Mouse (Mus musculus) heart, postnatal 14 days (tissue): ENCODE results near the gene Acbd3. TPM values are rescaled to one million over a fixed set of nuclear protein-coding genes. Genes with fewer than 3 reads are reported as not detected.

ENCODE experiments used
- DNase-seq, 2 experiments: peaks; one replicate each; pipeline ENCODE4 v3.0.0; 2021 to 2022
- intact Hi-C: fragments of 180-260 bp; cut with DNase I; formaldehyde crosslinking; loops from one replicate; pipeline ENCODE4 v1.15.1; 2025
- total RNA-seq, 2 experiments: library from RNA; stranded (reverse); gene quantifications; 2 replicates each; pipeline ENCODE4 v1.2.3; 2021

The Acbd3 gene
- total RNA-seq, 2 experiments from 2014 or later, result 24.5 to 25.3 TPM

- no peak for DNase-seq
- intact Hi-C loops, result no loop called here
Measured at GRCm38 (mm10) chr1:180757252-180757955, 31.6 kb downstream of the Acbd3 start.

GRCm38 (mm10) chr1:180757956-180758520 is 32.2 kb downstream of the Acbd3 start:
- intact Hi-C loops, result no loop called here
- no peak for DNase-seq

DNA sequence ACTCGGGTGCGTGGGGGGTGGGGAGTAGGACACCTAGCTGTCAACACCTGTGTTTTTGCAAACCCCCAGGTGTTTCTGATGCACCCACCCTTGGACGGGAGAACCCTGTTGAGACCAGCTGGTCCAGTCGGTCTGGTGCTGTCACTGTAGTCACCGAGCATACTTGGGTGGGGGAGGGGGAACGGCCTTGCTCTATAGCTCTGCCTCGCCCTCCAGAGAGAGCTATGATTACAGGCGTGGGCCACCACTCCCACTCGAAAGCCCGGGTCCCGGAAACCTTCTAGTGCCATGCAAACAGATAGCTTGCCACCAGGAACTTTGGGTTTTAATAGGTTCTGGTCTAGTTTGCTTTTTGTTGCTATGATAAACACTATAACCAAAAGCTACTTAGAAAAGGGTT is 36.3 kb downstream of the Acbd3 start:
- intact Hi-C loops, result no loop called here

GRCm38 (mm10) chr1:180762679-180763078 is 36.8 kb downstream of the Acbd3 start:
- DNase-seq, result no peak
- intact Hi-C loops, result no loop called here

More for the DNA sequence above, 36.3 kb downstream of the Acbd3 start:
- DNase-seq, result no peak

DNA sequence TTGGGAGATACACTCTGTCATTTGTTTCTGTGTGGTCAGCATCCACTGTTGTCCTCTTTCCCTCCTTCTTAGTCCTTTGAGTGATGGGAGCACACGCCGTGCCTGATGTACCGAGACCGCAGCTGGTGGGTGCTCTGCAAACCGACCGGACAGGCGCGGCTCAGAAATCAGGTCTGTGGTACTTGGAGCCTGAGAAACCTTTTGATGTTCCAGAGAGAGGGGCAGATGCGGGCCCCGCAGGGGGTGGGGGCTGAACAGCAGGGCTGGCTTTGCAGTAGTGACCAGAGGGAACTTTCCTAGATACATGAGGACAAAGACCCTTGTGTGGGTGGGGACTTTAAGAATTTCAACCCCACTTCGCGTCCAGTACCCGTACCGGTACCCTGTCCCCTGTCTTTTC is 37.5 kb downstream of the Acbd3 start:
- intact Hi-C loops, result no loop called here
- DNase-seq, result no peak

GRCm38 (mm10) chr1:180763828-180764227 is 38.0 kb downstream of the Acbd3 start:
- intact Hi-C loops, result loop anchor here (1.0 to 2.0 kb wide), 2 partner anchors 44 to 329 kb away; no protein-coding TSS in a partner anchor
- DNase-seq, result peak; percentile 82 to 89

- DNase-seq, result no peak
- intact Hi-C loops, result loop anchor here (2.0 kb wide), 1 partner anchor 331 kb away; no protein-coding TSS in a partner anchor
Measured at GRCm38 (mm10) chr1:180765393-180765792, 39.5 kb downstream of the Acbd3 start.

GRCm38 (mm10) chr1:180766557-180766956 is 40.7 kb downstream of the Acbd3 start:
- intact Hi-C loops, result no loop called here
- no peak for DNase-seq

GRCm38 (mm10) chr1:180767541-180768333 is 41.9 kb downstream of the Acbd3 start:
- DNase-seq, result no peak

GRCm38 (mm10) chr1:180768334-180769168 is 42.7 kb downstream of the Acbd3 start:
- DNase-seq, result peak; percentile 86 to 89
- intact Hi-C loops, result loop anchor here (1.0 kb wide), 1 partner anchor 41 kb away; no protein-coding TSS in a partner anchor

More at GRCm38 (mm10) chr1:180767541-180768333, 41.9 kb downstream of the Acbd3 start:
- intact Hi-C loops, result loop anchor here (1.0 kb wide), 1 partner anchor 42 kb away; no protein-coding TSS in a partner anchor

DNA sequence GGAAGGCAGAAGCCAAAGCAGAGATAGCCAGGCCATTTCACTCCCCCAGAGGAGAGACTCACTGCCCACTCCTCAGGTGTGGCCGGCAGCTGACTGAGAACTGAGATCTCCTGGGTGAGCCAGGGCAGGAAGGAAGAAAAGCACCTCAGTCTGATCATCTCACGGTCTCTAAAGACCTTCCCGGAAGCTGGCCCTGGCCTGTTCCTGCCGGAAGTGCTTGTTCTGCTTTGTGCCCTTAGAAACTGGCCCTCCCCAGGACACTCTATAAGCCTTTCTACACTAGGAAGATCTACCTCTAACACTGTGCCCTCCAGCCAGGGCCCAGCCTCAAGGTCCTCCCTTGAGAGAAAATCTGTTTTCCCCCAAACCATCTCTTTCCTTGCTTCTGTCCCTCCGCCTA is 45.5 kb downstream of the Acbd3 start:
- DNase-seq, result no peak
- intact Hi-C loops, result loop anchor here (5.0 kb wide), 1 partner anchor 81 kb away; the partner anchor contains the start of gene Sde2

- no peak for DNase-seq
- intact Hi-C loops, result loop anchor here (5.0 kb wide), 1 partner anchor 81 kb away; the partner anchor contains the start of gene Sde2
Measured at GRCm38 (mm10) chr1:180771722-180772121, 45.9 kb downstream of the Acbd3 start.

GRCm38 (mm10) chr1:180772291-180772690 is 46.4 kb downstream of the Acbd3 start:
- no peak for DNase-seq
- intact Hi-C loops, result loop anchor here (5.0 kb wide), 1 partner anchor 80 kb away; the partner anchor contains the start of gene Sde2

DNA sequence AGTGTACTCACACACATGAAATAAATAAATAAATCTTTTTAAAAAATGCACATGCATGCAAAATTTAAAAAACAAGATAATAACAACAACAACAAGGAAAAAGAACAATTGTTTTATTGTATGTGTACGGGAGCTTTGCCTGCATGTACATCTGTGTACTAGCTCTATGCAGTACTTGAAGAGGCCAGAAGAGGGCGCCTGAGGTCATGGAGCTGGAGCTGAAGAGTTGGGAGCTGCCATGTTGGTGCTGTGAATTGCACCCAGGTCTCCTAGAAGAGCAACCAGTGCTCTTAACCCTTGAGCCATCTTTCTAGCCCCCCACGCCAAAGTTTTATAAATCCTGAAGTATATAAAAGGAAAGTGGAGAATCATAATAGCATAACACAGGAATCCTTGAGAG is 48.8 kb downstream of the Acbd3 start:
- DNase-seq, result peak in 1 of 2 experiments; percentile 42
- intact Hi-C loops, result loop anchor here (5.0 kb wide), 1 partner anchor 78 kb away; the partner anchor contains the start of gene Sde2

GRCm38 (mm10) chr1:180775317-180775716 is 49.5 kb downstream of the Acbd3 start:
- DNase-seq, result no peak
- intact Hi-C loops, result no loop called here

DNA sequence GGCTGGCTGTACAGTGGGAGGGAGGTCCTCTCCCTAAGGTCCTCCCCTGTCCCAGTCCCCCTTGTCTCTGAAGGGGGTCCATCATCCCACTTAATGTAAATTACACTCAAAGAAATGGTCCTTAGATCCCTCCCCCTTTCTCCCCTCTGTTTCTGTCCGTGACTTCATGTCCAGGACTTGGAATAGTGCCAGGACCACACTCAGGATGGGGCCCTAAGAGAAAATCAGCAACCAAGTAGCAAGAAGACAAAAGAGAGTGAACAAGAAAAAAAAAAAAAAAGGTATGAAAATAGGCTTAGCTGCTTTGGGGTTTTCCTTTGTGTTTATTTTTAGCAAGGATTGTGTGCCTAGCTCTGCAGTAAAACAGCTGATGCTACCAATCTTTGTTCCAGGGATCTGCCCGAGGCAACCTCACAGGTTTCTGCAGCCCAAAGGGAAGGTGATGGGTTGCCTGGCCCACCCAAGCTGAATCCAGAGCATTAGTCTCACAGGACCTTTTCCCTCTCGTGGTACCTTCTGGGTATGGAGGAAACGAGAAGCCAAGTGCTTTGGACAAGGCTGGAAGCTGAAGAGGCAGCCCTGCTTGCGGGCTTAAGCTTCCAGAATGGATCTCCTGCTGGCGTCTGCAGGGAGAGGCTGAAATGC is 50.1 kb downstream of the Acbd3 start:
- intact Hi-C loops, result no loop called here

DNA sequence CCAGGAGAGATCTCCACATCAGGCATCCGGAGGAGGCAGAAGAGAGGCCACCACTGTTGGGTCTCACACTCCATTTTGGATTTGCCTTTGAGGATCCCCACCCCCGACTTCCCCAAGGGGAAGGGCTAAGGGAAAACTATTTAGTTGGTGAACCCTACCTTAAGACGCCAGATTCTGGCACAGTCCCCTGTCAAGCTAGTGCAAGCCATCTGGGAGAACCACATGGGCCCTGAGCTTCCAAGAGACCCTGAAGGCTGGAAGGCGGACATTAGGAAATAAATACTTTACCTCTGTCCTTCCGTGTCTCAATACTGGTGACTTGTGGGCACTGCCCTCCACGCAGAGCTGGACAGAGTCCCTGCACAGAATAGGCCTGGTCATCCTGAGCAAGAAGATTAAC is 50.7 kb downstream of the Acbd3 start:
- DNase-seq, result no peak
- intact Hi-C loops, result no loop called here

More for the DNA sequence above, 50.1 kb downstream of the Acbd3 start:
- DNase-seq, result no peak

DNA sequence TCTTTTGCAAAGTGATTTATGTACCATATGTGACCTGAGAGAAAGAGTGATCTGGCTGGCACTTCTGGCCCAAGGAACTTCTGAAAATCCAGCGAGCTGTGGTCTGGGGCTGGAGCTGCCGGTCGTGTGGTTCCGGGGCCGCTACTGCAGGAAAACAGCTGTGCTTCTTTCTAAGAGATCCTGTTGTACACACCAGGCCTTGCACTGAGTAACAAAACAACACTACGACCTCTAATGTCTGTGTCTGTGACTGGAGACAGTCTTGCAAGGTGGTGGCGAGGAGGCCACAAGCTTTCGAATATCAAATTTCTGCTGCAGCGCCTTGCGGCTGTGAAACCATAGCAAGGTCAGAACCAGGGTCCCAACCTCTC is 51.4 kb downstream of the Acbd3 start:
- intact Hi-C loops, result loop anchor here (1.0 kb wide), 1 partner anchor 35 kb away; no protein-coding TSS in a partner anchor

More for the DNA sequence above, 51.4 kb downstream of the Acbd3 start:
- no peak for DNase-seq
